Mouse (Mus musculus) G1E (cell line): Measurements from ENCODE around the gene Homer1. TPM values are rescaled to one million over a fixed set of nuclear protein-coding genes. Genes with fewer than 3 reads are reported as not detected.
A peak's percentile ranks its signal among the peaks of the same experiment; 100 is the strongest.

ENCODE experiments used
- ATAC-seq: 2 replicates; pipeline ENCODE4 v1.8.0; 2016; ENCODE audit warnings: mild to moderate bottlenecking; ENCODE audit not compliant: insufficient number of reproducible peaks, poor library complexity, low FRiP score, severe bottlenecking; ENCODE audit errors: extremely low read depth
- DNase-seq: peaks from one replicate; pipeline ENCODE4 v3.0.0; 2012; ENCODE audit warnings: low spot score
- H3K27me3 ChIP-seq: 2 replicates; pipeline ENCODE4 v1.6.1; 2012; ENCODE audit warnings: mild to moderate bottlenecking, low read length, inconsistent platforms; ENCODE audit not compliant: insufficient read depth
- H3K36me3 ChIP-seq: replicated peaks from 2 replicates; pipeline ENCODE3; 2012; ENCODE audit warnings: mild to moderate bottlenecking, inconsistent platforms
- H3K4me1 ChIP-seq: 2 replicates; pipeline ENCODE4 v1.6.1; 2012; ENCODE audit warnings: low read depth, low read length, inconsistent platforms, mixed read lengths; ENCODE audit not compliant: insufficient read depth
- H3K4me3 ChIP-seq: 2 replicates; pipeline ENCODE4 v1.5.1; 2012; ENCODE audit warnings: low read depth, mild to moderate bottlenecking, inconsistent platforms, low read length, moderate library complexity, mixed read lengths
- H3K9me3 ChIP-seq: replicated peaks from 2 replicates; pipeline ENCODE4 v1.6.1; 2012; ENCODE audit warnings: inconsistent platforms
- CTCF ChIP-seq: IDR thresholded peaks from 2 replicates; pipeline ENCODE4 v1.5.1; 2012; ENCODE audit warnings: low read depth, low read length, inconsistent platforms, mixed read lengths
- GATA1 ChIP-seq: IDR thresholded peaks from 2 replicates; pipeline ENCODE4 v1.6.1; 2012; ENCODE audit warnings: borderline replicate concordance, low read length, inconsistent platforms, mixed read lengths
- GATA2 ChIP-seq: IDR thresholded peaks from 2 replicates; pipeline ENCODE4 v1.6.1; 2012; ENCODE audit warnings: low read depth, low read length, inconsistent platforms, borderline replicate concordance
- POLR2AphosphoS5 ChIP-seq: IDR thresholded peaks from 2 replicates; pipeline ENCODE4 v1.6.1; 2012; ENCODE audit warnings: low read depth, low read length, inconsistent platforms; ENCODE audit not compliant: insufficient replicate concordance
- TAL1 ChIP-seq: conservative IDR thresholded peaks from 2 replicates; pipeline ENCODE4 v1.6.1; 2012; ENCODE audit warnings: low read depth, low read length, inconsistent platforms, mixed read lengths
- polyA plus RNA-seq: library from polyadenylated mRNA; stranded (reverse); fragments of >175 nt; gene quantifications from 2 replicates; pipeline ENCODE4 v1.2.3, GENCODE M21; 2012
- total RNA-seq, 2 experiments: library from RNA; stranded (forward) in 1 of 2; stranded (reverse) in 1 of 2; fragments of 200-1000 nt in 1 of 2; fragments of >200 nt in 1 of 2; fragmentation: Nextera tagmentation in 1 of 2; gene quantifications; 2 replicates each; pipeline ENCODE4 v1.2.3; 2014 to 2017

Gene Homer1
- total and polyA plus RNA-seq, 3 experiments = 5.3 to 30.4 (median 24.5) TPM

DNA sequence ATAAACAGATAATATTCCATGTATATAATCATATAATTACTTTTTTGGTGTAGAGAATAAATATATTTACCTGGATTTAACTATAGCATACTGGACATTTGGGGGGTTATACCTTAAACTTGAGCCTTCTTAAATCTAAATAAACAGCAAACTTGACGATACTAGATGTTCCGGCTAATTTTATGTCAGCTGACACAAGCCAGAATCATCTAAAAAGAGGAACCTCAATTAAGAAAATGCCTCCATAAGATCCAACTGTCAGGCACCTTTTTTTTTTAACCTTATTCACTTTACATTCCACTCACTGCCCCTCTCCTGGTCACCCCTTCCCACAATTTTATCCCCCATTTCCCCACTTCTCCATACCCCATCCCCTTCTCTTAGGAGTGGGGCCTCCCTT is 84.2 kb downstream of the Homer1 start:
- H3K36me3 ChIP-seq = peaks cover 2% of the 10 kb centered on the region
- no peaks in the 10 kb centered on the region for H3K9me3 ChIP-seq
- no peaks in the 10 kb centered on the region for H3K27me3 ChIP-seq
- H3K4me3 ChIP-seq = no peak overlapping the region; the same call in 1 of the 2 replicates
- DNase-seq = no peak
- no peak for TF ChIP-seq POLR2AphosphoS5
- TF ChIP-seq GATA1 = no peak
- TF ChIP-seq CTCF = no peak
- TF ChIP-seq GATA2 = no peak
- no peak for TF ChIP-seq TAL1
- no peak for ATAC-seq
- H3K4me1 ChIP-seq = peaks cover 68% of the 10 kb centered on the region

GRCm38 (mm10) chr13:93384481-93384880 is 85.0 kb downstream of the Homer1 start:
- Histone ChIP-seq H3K4me1 (peaks cover 69% of the 10 kb centered on the region), H3K9me3 (no peaks in the 10 kb centered on the region), H3K27me3 (no peaks in the 10 kb centered on the region), H3K4me3 (no peak overlapping the region; the same call in 1 of the 2 replicates), H3K36me3 (peaks cover 2% of the 10 kb centered on the region)
- no peak for ATAC-seq
- TF ChIP-seq GATA2 (no peak), TAL1 (peak; percentile 49; the same call in 1 of the 2 replicates)
- no peak for DNase-seq

DNA sequence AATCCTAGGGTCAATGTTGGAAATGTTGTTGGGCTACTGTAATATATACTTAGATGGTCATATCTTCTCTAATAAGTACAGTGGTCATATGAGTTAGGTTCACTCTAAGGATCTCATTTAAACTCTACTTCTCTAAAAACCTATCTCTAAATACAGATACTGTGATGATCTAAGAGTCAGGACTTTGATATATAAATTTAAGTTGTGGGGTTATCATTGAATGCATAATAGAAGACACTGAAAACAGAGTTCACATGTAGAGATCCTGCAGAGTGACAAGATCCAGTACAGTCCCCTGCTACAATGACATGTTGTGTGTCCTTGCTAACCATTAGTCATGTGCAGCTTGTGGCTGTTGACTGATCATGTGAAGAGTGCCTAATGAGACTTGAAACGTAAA is 85.7 kb downstream of the Homer1 start:
- no peak for DNase-seq
- H3K36me3 ChIP-seq = peaks cover 2% of the 10 kb centered on the region

GRCm38 (mm10) chr13:93387440-93387839 is 88.0 kb downstream of the Homer1 start:
- no peaks in the 10 kb centered on the region for H3K9me3 ChIP-seq
- H3K4me1 ChIP-seq = peaks cover 65% of the 10 kb centered on the region
- H3K4me3 ChIP-seq = peak overlapping the region; percentile 49; the same call in 1 of the 2 replicates
- no peak for DNase-seq
- no peak for TF ChIP-seq GATA2
- TF ChIP-seq POLR2AphosphoS5 = no peak
- no peak for TF ChIP-seq GATA1
- TF ChIP-seq TAL1 = no peak
- TF ChIP-seq CTCF = no peak
- no peaks in the 10 kb centered on the region for H3K27me3 ChIP-seq
- H3K36me3 ChIP-seq = peaks cover 4% of the 10 kb centered on the region
- no peak for ATAC-seq

More for the DNA sequence above, 85.7 kb downstream of the Homer1 start:
- no peak for TF ChIP-seq TAL1
- TF ChIP-seq GATA1 = no peak
- no peak for TF ChIP-seq GATA2
- TF ChIP-seq POLR2AphosphoS5 = no peak
- Histone ChIP-seq H3K4me3 (no peak overlapping the region), H3K27me3 (no peaks in the 10 kb centered on the region), H3K4me1 (peaks cover 74% of the 10 kb centered on the region), H3K9me3 (no peaks in the 10 kb centered on the region)
- no peak for ATAC-seq

- Histone ChIP-seq H3K36me3 (peaks cover 8% of the 10 kb centered on the region), H3K4me1 (peaks cover 62% of the 10 kb centered on the region), H3K9me3 (no peaks in the 10 kb centered on the region), H3K4me3 (peak overlapping the region; percentile 53; the same call in 1 of the 2 replicates), H3K27me3 (no peaks in the 10 kb centered on the region)
- ATAC-seq (peak; percentile 88), DNase-seq (peak; percentile 28)
- TF ChIP-seq GATA2 = no peak
- TF ChIP-seq TAL1 = peak; percentile 60
Measured at GRCm38 (mm10) chr13:93388594-93389241, 89.3 kb downstream of the Homer1 start.

DNA sequence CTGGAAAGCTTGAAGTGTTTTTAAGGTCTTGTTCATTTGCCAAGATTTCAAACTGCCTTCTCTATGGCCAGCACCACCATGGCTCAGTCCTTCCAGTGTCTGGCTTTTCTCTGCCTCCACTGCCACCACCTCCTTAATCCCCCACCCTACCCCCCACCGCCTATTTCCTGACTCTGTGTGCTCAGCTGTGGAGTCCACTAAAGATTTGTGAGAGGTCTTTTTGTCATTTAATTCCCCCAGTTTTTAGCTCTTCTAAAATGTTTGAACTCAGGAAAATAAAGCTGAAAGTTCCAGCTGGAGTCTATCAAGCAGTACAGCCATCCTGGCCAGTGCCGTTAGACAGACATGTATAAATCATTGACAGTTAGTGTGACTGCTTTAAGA is 89.8 kb downstream of the Homer1 start:
- Histone ChIP-seq H3K9me3 (no peaks in the 10 kb centered on the region), H3K27me3 (no peaks in the 10 kb centered on the region), H3K36me3 (peaks cover 9% of the 10 kb centered on the region), H3K4me1 (peaks cover 62% of the 10 kb centered on the region), H3K4me3 (peak overlapping the region; percentile 35; the same call in 1 of the 2 replicates)
- no peak for DNase-seq
- ATAC-seq = no peak
- no peak for TF ChIP-seq POLR2AphosphoS5
- no peak for TF ChIP-seq GATA2
- no peak for TF ChIP-seq CTCF
- no peak for TF ChIP-seq GATA1
- TF ChIP-seq TAL1 = no peak
